Mouse (Mus musculus) intestine, embryonic 14.5 days (tissue): Measurements from ENCODE around the gene Tmem254b. TPM values are rescaled to one million over a fixed set of nuclear protein-coding genes. Genes with fewer than 3 reads are reported as not detected.
"Not testable (repeated sequence)": the region's sequence is repeated elsewhere in the genome, so short reads cannot be mapped to it uniquely, and the experiment has no call there.

Experiments used
- ATAC-seq: fragments of 200-750 bp; cut with Nextera tagmentation; replicated peaks from 2 replicates; pipeline ENCODE4 v1.8.0; 2017; ENCODE audit warnings: low read depth, moderate number of reproducible peaks, moderate TSS enrichment, moderate library complexity; ENCODE audit not compliant: low FRiP score, low TSS enrichment
- DNase-seq: peaks from one replicate; pipeline ENCODE4 v3.0.0-alpha.2; 2018; ENCODE audit warnings: low spot score
- H3K27ac ChIP-seq: fragments of 300-500 bp; sonication (generic); 2 replicates; pipeline ENCODE4 v1.5.1; 2014; ENCODE audit warnings: low read depth, mild to moderate bottlenecking, control low read depth
- H3K27me3 ChIP-seq: fragments of 300-500 bp; sonication (generic); replicated peaks from 2 replicates; pipeline ENCODE4 v1.6.1; 2014; ENCODE audit warnings: low read length, control low read depth; ENCODE audit not compliant: control insufficient read depth, insufficient read depth
- H3K36me3 ChIP-seq: fragments of 300-500 bp; sonication (generic); 2 replicates; pipeline ENCODE4 v1.6.1; 2014; ENCODE audit warnings: low read length, control low read depth; ENCODE audit not compliant: control insufficient read depth, insufficient read depth
- H3K4me1 ChIP-seq: fragments of 300-500 bp; sonication (generic); replicated peaks from 2 replicates; pipeline ENCODE4 v1.6.1; 2014; ENCODE audit warnings: low read length, control low read depth, mixed read lengths; ENCODE audit not compliant: control insufficient read depth, insufficient read depth
- H3K4me2 ChIP-seq: fragments of 300-500 bp; sonication (generic); 2 replicates; pipeline ENCODE4 v1.6.1; 2014; ENCODE audit warnings: low read length
- H3K4me3 ChIP-seq: fragments of 300-500 bp; sonication (generic); 2 replicates; pipeline ENCODE4 v1.5.1; 2014; ENCODE audit warnings: low read depth, low read length, control low read depth, mixed read lengths
- H3K9ac ChIP-seq: fragments of 300-500 bp; sonication (generic); 2 replicates; pipeline ENCODE4 v1.6.1; 2014; ENCODE audit warnings: mild to moderate bottlenecking, low read length
- H3K9me3 ChIP-seq: fragments of 300-500 bp; sonication (generic); 2 replicates; pipeline ENCODE4 v1.6.1; 2016; ENCODE audit warnings: low read length, control low read depth; ENCODE audit not compliant: control insufficient read depth
- WGBS: fragments of 180-500 bp; shearing (Covaris S2); extraction: QIAGEN DNeasy Blood & Tissue Kit; methylation state at CpG from one replicate; pipeline ENCODE4 v1.1.7; 2014; 5-methylcytosine and 5-hydroxymethylcytosine counted together
- polyA plus RNA-seq: library from polyadenylated mRNA; unstranded; fragments of >200 nt; fragmentation: Nextera tagmentation; extraction: Ambion mirVana; gene quantifications from 2 replicates; pipeline ENCODE4 v1.2.1, GENCODE M21; 2014

Gene Tmem254b
- polyA plus RNA-seq, 1 experiment from 2014 or later: 41.1 TPM

DNA sequence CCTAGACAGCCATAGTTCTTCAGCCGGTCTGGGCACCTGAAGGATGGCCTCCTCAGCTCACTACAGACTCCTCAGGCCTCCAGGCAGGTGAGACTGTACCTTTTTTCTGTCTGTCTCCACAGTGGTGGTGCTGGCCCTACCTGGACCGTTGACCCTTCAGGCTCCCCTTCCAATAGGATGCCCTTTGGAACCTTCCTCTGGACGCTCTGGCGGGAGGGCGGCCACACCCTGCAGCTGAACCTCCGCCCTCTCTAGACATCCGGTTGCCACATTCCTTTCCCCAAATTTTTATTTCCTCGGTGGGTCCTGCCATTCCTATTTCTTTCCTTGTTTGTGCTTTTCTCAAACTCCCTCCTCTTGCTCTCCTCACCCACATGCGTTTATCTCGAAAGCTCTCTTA is 25.2 kb downstream of the Tmem254b start:
- not testable (repeated sequence) for H3K4me3 ChIP-seq, H3K27ac ChIP-seq, DNase-seq, ATAC-seq, H3K4me1 ChIP-seq, H3K9ac ChIP-seq, H3K27me3 ChIP-seq, H3K9me3 ChIP-seq, H3K4me2 ChIP-seq, H3K36me3 ChIP-seq
- no CpG with 5 or more reads among the region's 10 CpGs for WGBS

DNA sequence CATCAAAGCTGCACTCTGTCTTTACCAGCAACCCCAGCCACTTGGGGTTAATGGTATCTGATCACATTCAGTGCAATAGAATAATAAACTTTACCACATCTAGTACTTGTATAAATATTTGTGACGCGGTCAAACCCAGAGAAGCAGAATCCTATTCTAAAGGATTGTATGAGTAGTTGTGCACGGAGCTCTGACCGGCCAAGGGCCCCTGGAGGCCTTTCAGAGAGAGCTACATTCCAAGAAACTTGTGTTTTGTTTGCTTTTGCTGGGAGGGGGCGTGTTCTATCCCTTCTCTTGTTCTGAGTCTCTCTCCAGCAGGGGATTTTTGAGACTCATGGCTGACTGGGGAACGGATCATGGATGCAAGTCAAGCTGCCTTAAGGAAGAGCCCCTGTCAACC is 31.8 kb downstream of the Tmem254b start:
- not testable (repeated sequence) for DNase-seq
- no CpG with 5 or more reads among the region's 6 CpGs for WGBS

DNA sequence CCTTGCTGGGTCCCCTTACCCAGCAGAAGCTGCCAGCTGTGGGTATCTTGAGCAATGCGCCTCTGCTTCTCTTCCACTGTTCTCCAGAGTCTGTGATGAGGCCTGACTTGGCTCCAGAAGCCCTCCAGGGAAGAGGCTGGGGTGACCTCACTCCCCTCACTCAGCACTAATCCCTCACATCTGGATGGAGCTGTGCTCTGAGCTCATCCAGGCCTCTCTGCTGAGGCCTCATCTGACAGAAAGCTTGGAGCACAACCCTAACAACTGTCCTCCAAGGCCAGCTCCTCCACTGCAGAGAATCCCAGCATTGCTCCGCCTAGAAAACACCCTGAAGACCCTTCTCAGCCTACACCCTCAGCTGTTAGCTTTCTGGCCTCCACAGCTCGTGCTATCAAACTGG is 32.9 kb downstream of the Tmem254b start:
- WGBS: no CpG with 5 or more reads among the region's 3 CpGs
- 0 out of 2 replicates have a peak, but pooled peaks have one; percentile 8 for ATAC-seq

More for the DNA sequence above, 31.8 kb downstream of the Tmem254b start:
- H3K36me3 ChIP-seq, H3K27ac ChIP-seq, H3K4me3 ChIP-seq, ATAC-seq, H3K4me2 ChIP-seq, H3K27me3 ChIP-seq, H3K4me1 ChIP-seq, H3K9ac ChIP-seq, H3K9me3 ChIP-seq: not testable (repeated sequence)

DNA sequence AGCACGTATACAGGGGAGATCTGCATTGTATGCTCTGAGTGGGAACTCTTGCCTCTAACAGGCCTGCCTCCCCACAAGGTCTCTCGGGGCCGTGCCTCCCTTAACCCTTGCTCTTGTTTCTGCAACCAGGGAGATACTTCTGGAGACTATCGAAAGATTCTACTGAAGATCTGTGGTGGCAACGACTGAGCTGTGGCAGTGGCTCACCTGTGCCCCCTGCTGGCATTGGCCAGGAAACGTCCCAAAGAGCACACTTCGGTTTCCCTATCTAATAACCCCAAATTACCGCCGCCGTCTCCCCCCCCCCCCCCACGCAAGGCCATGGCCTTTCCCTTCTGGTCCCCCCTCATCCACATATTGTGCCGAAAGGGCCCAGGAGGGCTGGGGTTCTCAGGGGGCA is 41.6 kb downstream of the Tmem254b start:
- H3K36me3 ChIP-seq, H3K4me3 ChIP-seq, ATAC-seq, H3K27ac ChIP-seq, H3K4me2 ChIP-seq, H3K9ac ChIP-seq, H3K4me1 ChIP-seq, H3K27me3 ChIP-seq, H3K9me3 ChIP-seq, DNase-seq: not testable (repeated sequence)
- WGBS: no CpG with 5 or more reads among the region's 12 CpGs

More for the DNA sequence above, 32.9 kb downstream of the Tmem254b start:
- not testable (repeated sequence) for H3K9ac ChIP-seq, H3K27me3 ChIP-seq, H3K27ac ChIP-seq, H3K4me3 ChIP-seq, H3K36me3 ChIP-seq, H3K9me3 ChIP-seq, DNase-seq, H3K4me2 ChIP-seq, H3K4me1 ChIP-seq

DNA sequence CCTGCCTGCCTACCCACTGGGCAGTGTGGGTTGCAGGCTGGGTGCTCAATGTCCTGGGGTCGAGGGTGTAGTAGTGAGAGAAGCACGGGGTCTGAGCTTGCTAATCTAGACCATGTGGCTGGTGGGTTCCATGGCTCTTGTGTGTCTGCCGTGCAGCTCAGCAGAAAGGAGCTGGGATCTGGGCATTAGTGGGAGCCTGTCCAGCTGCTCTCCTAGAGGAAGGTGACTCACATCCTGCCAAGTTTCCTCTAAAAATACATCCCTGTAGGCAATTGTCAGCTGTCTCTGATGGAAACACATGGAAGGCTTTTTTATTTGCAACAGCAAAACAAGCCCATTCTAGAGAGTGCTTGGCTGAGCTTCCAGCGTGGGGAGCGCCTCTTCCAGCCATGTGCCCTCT is 44.4 kb downstream of the Tmem254b start:
- H3K4me1 ChIP-seq, H3K4me2 ChIP-seq, H3K4me3 ChIP-seq, H3K9ac ChIP-seq, H3K9me3 ChIP-seq, H3K36me3 ChIP-seq, H3K27me3 ChIP-seq, ATAC-seq, DNase-seq, H3K27ac ChIP-seq: not testable (repeated sequence)
- WGBS: no CpG with 5 or more reads among the region's 5 CpGs

DNA sequence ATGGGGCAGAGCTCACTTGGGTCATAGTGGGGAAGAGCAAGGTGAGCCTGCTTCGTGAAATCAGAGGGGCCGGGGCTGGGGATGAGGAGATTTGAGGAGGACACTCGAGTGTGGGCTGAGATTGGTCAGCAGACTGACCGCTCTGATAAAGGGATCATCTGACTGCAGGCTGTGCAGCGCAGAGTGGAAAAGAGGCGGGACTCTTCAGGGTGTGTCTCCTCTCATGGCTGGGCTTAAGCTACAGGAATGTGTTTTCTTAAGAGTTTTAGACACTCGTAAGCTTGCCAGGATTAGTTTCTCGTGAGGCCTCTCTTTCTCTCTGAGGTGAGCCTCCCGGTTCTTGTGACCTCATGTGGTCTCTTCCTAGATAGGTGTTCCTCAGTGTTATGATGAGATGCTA is 45.7 kb downstream of the Tmem254b start:
- not testable (repeated sequence) for H3K27me3 ChIP-seq, H3K4me1 ChIP-seq, H3K4me3 ChIP-seq, DNase-seq, H3K36me3 ChIP-seq, H3K9me3 ChIP-seq, H3K9ac ChIP-seq, H3K4me2 ChIP-seq, H3K27ac ChIP-seq
- no CpG with 5 or more reads among the region's 9 CpGs for WGBS
- 0 out of 2 replicates have a peak, but pooled peaks have one; percentile 49 for ATAC-seq

DNA sequence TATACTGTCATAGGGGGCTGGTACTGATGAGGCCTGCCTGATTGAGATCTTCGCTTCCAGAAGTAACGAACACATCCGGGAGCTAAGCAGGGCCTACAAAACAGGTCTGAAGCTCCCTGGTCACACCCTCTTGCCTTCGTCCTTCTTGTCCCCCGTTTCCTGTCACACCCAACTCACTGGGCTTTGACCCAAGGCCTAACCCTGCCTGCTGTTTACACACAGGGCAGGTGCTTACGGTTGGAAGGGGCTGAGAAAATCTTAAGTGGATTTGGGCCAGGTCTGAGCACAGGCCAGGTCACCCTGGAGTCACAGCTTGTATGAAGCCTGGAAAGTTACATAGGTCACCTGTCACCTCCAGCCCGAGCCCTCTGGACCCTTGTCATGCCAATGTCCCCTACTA is 50.8 kb downstream of the Tmem254b start:
- ATAC-seq, H3K27ac ChIP-seq, H3K27me3 ChIP-seq, DNase-seq, H3K4me3 ChIP-seq, H3K9me3 ChIP-seq, H3K36me3 ChIP-seq, H3K4me1 ChIP-seq, H3K4me2 ChIP-seq, H3K9ac ChIP-seq: not testable (repeated sequence)
- no CpG with 5 or more reads among the region's 7 CpGs for WGBS

Other genes with a start within 250 kb of the Tmem254b start
- gene Duxbl1, start 228.5 kb downstream of the Tmem254b start, polyA plus RNA-seq: 1.3 and 1.8 TPM in 2 replicates
- 13.9 and 19.3 TPM in 2 replicates for gene Gm9780, start 164.3 kb downstream of the Tmem254b start, polyA plus RNA-seq
- gene Tmem254c, start 139.7 kb downstream of the Tmem254b start, polyA plus RNA-seq: 60.1 and 70.8 TPM in 2 replicates
- not detected in 2 replicates for gene Cphx2, start 125.5 kb downstream of the Tmem254b start, polyA plus RNA-seq
- gene Cphx3, start 124.7 kb downstream of the Tmem254b start, polyA plus RNA-seq: 0.32 and 0.68 TPM in 2 replicates
- 1.8 TPM in 1 of 2 replicates, not detected in the other for gene Duxbl2, start 88.7 kb downstream of the Tmem254b start, polyA plus RNA-seq
- 13.7 and 20.0 TPM in 2 replicates for gene Plac9b, start 24.6 kb downstream of the Tmem254b start, polyA plus RNA-seq
- 0.98 and 2.0 TPM in 2 replicates for gene Duxbl3, start 50.9 kb upstream of the Tmem254b start, polyA plus RNA-seq